Mouse (Mus musculus) urinary bladder, postnatal 14 days (tissue): ENCODE results near the gene Rnf40.

ENCODE experiments used
- DNase-seq: peaks from one replicate; pipeline ENCODE4 v3.0.0; 2021; ENCODE audit warnings: low spot score

Rnf40 gene

GRCm38 (mm10) chr7:127649206-127649605, 60.6 kb downstream of the Rnf40 start:
- DNase-seq = no peak

- no peak for DNase-seq
Measured at GRCm38 (mm10) chr7:127651624-127652023, 63.1 kb downstream of the Rnf40 start.

- DNase-seq = peak; percentile 21
Measured at GRCm38 (mm10) chr7:127652050-127652449, 63.5 kb downstream of the Rnf40 start.

GRCm38 (mm10) chr7:127654318-127654717, 65.8 kb downstream of the Rnf40 start:
- no peak for DNase-seq
